Mouse (Mus musculus) C2C12 (cell line): ENCODE measurements around the gene Arhgef39. TPM values are rescaled to one million over a fixed set of nuclear protein-coding genes. Genes with fewer than 3 reads are reported as not detected.

Experiments
- H3K27me3 ChIP-seq: one replicate; pipeline ENCODE4 v1.6.1; 2011; ENCODE audit not compliant: control insufficient read depth, insufficient read depth, insufficient read length
- H3K36me3 ChIP-seq: one replicate; pipeline ENCODE4 v1.6.1; 2011; ENCODE audit not compliant: control insufficient read depth, insufficient read depth
- H3K4me3 ChIP-seq: one replicate; pipeline ENCODE4 v1.5.1; 2011; ENCODE audit warnings: mild to moderate bottlenecking, control low read depth; ENCODE audit not compliant: poor library complexity, insufficient read depth, severe bottlenecking
- H3K79me2 ChIP-seq: one replicate; pipeline ENCODE4 v1.6.1; 2011; ENCODE audit not compliant: control insufficient read depth, insufficient read depth
- H3K79me3 ChIP-seq: one replicate; pipeline ENCODE4 v1.6.1; 2011; ENCODE audit warnings: low read depth, control low read depth
- H3ac ChIP-seq: one replicate; pipeline ENCODE3; 2011; ENCODE audit warnings: low read depth; ENCODE audit not compliant: control insufficient read depth, insufficient read length
- CEBPB ChIP-seq: IDR thresholded peaks from one replicate; pipeline ENCODE4 v1.6.1; 2011; ENCODE audit warnings: low read depth, mild to moderate bottlenecking, control low read depth, moderate library complexity
- CTCF ChIP-seq: IDR thresholded peaks from one replicate; pipeline ENCODE4 v1.5.1; 2011; ENCODE audit not compliant: control insufficient read depth, insufficient read depth, insufficient read length
- FOSL1 ChIP-seq: IDR thresholded peaks from one replicate; pipeline ENCODE4 v1.8.0; 2011; ENCODE audit warnings: mild to moderate bottlenecking, low read length; ENCODE audit not compliant: poor library complexity, insufficient read depth, severe bottlenecking
- MAX ChIP-seq: IDR thresholded peaks from one replicate; pipeline ENCODE4 v1.6.1; 2011; ENCODE audit warnings: mild to moderate bottlenecking, control low read depth
- MYOD1 ChIP-seq: IDR thresholded peaks from one replicate; pipeline ENCODE4 v1.6.1; 2011; ENCODE audit warnings: low read depth; ENCODE audit not compliant: control insufficient read depth, insufficient read length
- MYOG ChIP-seq: IDR thresholded peaks from one replicate; pipeline ENCODE4 v1.6.1; 2011; ENCODE audit not compliant: control insufficient read depth, insufficient read length; ENCODE audit errors: extremely low read depth
- USF1 ChIP-seq: IDR thresholded peaks from one replicate; pipeline ENCODE4 v1.6.1; 2011; ENCODE audit warnings: low read depth, mild to moderate bottlenecking, control low read depth, moderate library complexity
- polyA plus RNA-seq: library from polyadenylated mRNA; unstranded; fragments of >200 nt; fragmentation: generic; extraction: Trizol; gene quantifications from one replicate; pipeline ENCODE4 v1.2.1, GENCODE M21; 2012; ENCODE audit warnings: missing spikeins

Arhgef39 gene
- polyA plus RNA-seq, 1 experiment = 11.7 TPM

- TF ChIP-seq MAX = no peak
- no peak for TF ChIP-seq MYOD1
- TF ChIP-seq USF1 = no peak
- TF ChIP-seq CEBPB = no peak
- no peak for TF ChIP-seq FOSL1
- TF ChIP-seq CTCF = no peak
- no peak for TF ChIP-seq MYOG
- Histone ChIP-seq H3K4me3 (no peak overlapping the region), H3K36me3 (no peaks in the 10 kb centered on the region), H3K79me2 (no peaks in the 10 kb centered on the region), H3ac (no peak overlapping the region), H3K27me3 (peaks cover 4% of the 10 kb centered on the region), H3K79me3 (no peaks in the 10 kb centered on the region)
Observed at GRCm38 (mm10) chr4:43456470-43456869, 43.0 kb downstream of the Arhgef39 start.

GRCm38 (mm10) chr4:43454041-43454836 is 45.3 kb downstream of the Arhgef39 start, which contains the start of gene Cd72:
Cd72 (minus strand) TSS chr4:43454628.
- Histone ChIP-seq H3K79me2 (no peaks in the 10 kb centered on the region), H3K27me3 (peaks cover 4% of the 10 kb centered on the region), H3ac (no peak within 1 kb of the TSS), H3K4me3 (no peak within 1 kb of the TSS), H3K79me3 (no peaks in the 10 kb centered on the region), H3K36me3 (no peaks in the 10 kb centered on the region)
- TF ChIP-seq USF1 = no peak
- TF ChIP-seq FOSL1 = no peak
- no peak for TF ChIP-seq CTCF
- TF ChIP-seq MYOD1 = no peak
- TF ChIP-seq MYOG = no peak
- no peak for TF ChIP-seq MAX
- TF ChIP-seq CEBPB = no peak

DNA sequence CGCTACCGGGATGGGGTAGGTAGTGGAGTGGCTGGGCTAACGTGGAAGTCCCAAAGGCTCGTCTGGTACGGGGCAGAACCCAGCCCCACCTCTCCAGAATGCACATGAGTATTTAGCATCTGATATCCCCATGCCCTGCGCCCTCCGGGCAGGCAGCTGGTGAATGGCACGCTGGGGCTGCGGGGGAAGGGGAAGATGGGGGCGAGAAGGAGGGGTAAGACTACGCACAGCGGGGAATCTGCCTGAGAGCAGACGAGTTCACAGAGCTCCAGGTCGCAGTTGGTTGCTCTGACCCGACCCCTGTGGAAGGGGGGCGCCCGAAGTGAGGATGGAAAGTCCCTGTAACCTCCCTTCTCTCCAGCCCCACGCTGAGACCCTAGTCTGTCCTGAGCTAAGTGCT is 46.1 kb downstream of the Arhgef39 start:
- H3K4me3 ChIP-seq = no peak overlapping the region
- peaks cover 4% of the 10 kb centered on the region for H3K27me3 ChIP-seq

DNA sequence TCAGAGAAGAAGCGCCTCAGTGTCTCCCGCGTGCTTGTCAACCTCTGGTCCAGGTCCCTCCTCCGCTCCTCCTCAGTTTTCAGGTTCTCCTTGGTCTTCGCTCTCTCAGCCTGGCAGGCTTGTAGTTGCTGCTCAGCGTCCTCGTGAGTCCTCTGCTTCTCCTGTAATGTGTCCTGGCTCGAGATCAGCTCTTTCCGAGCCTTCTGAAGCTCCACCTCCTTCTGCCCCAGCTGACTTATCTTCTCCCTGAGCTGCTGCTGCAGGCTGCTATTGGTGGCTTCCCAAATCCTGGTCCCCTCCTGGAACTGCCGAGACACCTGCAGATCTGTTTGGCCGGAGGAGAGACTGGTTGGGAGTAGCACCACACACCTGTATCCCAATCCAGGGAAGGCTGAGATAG is 47.2 kb downstream of the Arhgef39 start:
- no peak overlapping the region for H3ac ChIP-seq
- H3K79me3 ChIP-seq = no peaks in the 10 kb centered on the region
- no peak for TF ChIP-seq MAX
- no peak for TF ChIP-seq MYOD1
- no peak for TF ChIP-seq USF1
- TF ChIP-seq CTCF = no peak
- TF ChIP-seq CEBPB = no peak
- TF ChIP-seq MYOG = no peak
- no peak for TF ChIP-seq FOSL1
- H3K79me2 ChIP-seq = no peaks in the 10 kb centered on the region
- no peak overlapping the region for H3K4me3 ChIP-seq
- H3K27me3 ChIP-seq = peaks cover 4% of the 10 kb centered on the region
- H3K36me3 ChIP-seq = no peaks in the 10 kb centered on the region

More for the DNA sequence above, 46.1 kb downstream of the Arhgef39 start:
- H3K79me2 ChIP-seq = no peaks in the 10 kb centered on the region
- no peaks in the 10 kb centered on the region for H3K79me3 ChIP-seq
- TF ChIP-seq USF1 = no peak
- no peak for TF ChIP-seq CTCF
- TF ChIP-seq CEBPB = no peak
- TF ChIP-seq FOSL1 = no peak
- TF ChIP-seq MYOG = no peak
- TF ChIP-seq MAX = no peak
- TF ChIP-seq MYOD1 = no peak
- H3K36me3 ChIP-seq = no peaks in the 10 kb centered on the region
- no peak overlapping the region for H3ac ChIP-seq

- TF ChIP-seq FOSL1 (no peak), CEBPB (no peak), MYOG (no peak), MAX (no peak), MYOD1 (no peak), USF1 (no peak), CTCF (no peak)
- Histone ChIP-seq H3ac (no peak overlapping the region), H3K27me3 (peaks cover 3% of the 10 kb centered on the region), H3K36me3 (peaks cover 6% of the 10 kb centered on the region), H3K79me3 (no peaks in the 10 kb centered on the region), H3K4me3 (no peak overlapping the region), H3K79me2 (peaks cover 5% of the 10 kb centered on the region)
Observed at GRCm38 (mm10) chr4:43448554-43448953, 50.9 kb downstream of the Arhgef39 start.
